Mouse (Mus musculus): ENCODE measurements around the gene Fzr1. TPM values are rescaled to one million over a fixed set of nuclear protein-coding genes. Genes with fewer than 3 reads are reported as not detected.

The Fzr1 gene
- polyA plus RNA-seq, 1 experiment, result 47.8 TPM

DNA sequence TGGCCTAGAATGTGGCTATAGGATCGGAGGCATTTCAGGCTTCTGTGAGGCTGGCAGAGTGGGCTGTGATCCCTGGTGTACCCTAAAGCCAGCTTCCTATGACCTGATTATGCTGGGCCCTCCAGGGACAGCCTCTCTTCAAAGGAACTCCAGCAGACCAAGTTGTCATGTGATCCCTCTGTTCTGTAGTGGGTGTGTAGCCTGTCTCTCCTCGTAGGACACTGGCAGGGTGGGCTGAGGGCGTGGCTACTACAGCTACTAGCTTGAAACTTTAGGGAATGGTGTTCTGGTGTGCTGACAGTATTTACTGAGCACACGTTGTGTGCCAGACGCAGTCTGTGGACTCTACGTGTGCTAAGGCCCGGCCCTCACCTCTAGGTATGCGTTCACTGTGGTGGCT is 17.6 kb downstream of the Fzr1 start:
- Histone ChIP-seq H3K27me3 (ENCODE audit: control insufficient read depth, insufficient read depth, low read length, poor library complexity, severe bottlenecking) (no peaks in the 10 kb centered on the region), H3K36me3 (ENCODE audit: control insufficient read depth, insufficient read depth, low read length, poor library complexity, severe bottlenecking) (no peaks in the 10 kb centered on the region), H3K4me3 (ENCODE audit: low read depth, low read length) (no peak overlapping the region), H3K9me3 (replicated peaks; ENCODE audit: control insufficient read depth, insufficient read depth, low read length, poor library complexity, severe bottlenecking) (no peaks in the 10 kb centered on the region), H3K9ac (ENCODE audit: low read depth, poor library complexity, severe bottlenecking) (no peak overlapping the region), H3K27ac (ENCODE audit: insufficient read depth, low read length) (no peak overlapping the region), H3K4me1 (ENCODE audit: control insufficient read depth, insufficient read depth, low read length) (peaks cover 13% of the 10 kb centered on the region)
- no peak for TF ChIP-seq EP300 (IDR thresholded peaks at IDR 0.05; ENCODE audit: insufficient read depth, low read depth, low read length)
- TF ChIP-seq POLR2A (IDR thresholded peaks at IDR 0.05; ENCODE audit: insufficient read depth, low read length), result no peak
- TF ChIP-seq CTCF (IDR thresholded peaks at IDR 0.05; ENCODE audit: low read depth, low read length), result no peak

DNA sequence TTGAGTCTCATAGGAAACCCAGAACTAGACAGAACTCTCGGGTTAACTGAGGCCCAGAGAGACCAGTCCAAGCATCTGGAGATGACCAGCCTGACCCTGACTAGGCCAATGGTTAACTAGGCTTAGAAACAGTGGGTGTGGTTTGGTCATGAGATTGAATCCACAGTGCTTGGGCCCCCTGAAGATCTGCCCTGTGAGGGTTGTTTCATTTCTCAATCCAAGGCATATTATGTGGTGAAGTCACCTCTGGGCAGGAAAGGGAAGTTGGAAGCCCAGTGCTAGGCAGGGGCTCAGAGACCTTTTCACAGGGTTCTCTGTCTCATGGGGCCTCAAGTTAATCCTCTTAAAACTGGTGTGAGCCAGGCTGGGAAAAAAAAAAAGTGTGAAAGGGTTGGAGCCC is 19.5 kb downstream of the Fzr1 start:
- TF ChIP-seq POLR2A (IDR thresholded peaks at IDR 0.05; ENCODE audit: insufficient read depth, low read length), result no peak
- TF ChIP-seq CTCF (IDR thresholded peaks at IDR 0.05; ENCODE audit: low read depth, low read length), result no peak
- no peak for TF ChIP-seq EP300 (IDR thresholded peaks at IDR 0.05; ENCODE audit: insufficient read depth, low read depth, low read length)
- Histone ChIP-seq H3K36me3 (ENCODE audit: control insufficient read depth, insufficient read depth, low read length, poor library complexity, severe bottlenecking) (no peaks in the 10 kb centered on the region), H3K9ac (ENCODE audit: low read depth, poor library complexity, severe bottlenecking) (no peak overlapping the region), H3K4me3 (ENCODE audit: low read depth, low read length) (no peak overlapping the region), H3K4me1 (ENCODE audit: control insufficient read depth, insufficient read depth, low read length) (peaks cover 7% of the 10 kb centered on the region), H3K9me3 (replicated peaks; ENCODE audit: control insufficient read depth, insufficient read depth, low read length, poor library complexity, severe bottlenecking) (no peaks in the 10 kb centered on the region), H3K27ac (ENCODE audit: insufficient read depth, low read length) (no peak overlapping the region), H3K27me3 (ENCODE audit: control insufficient read depth, insufficient read depth, low read length, poor library complexity, severe bottlenecking) (no peaks in the 10 kb centered on the region)

DNA sequence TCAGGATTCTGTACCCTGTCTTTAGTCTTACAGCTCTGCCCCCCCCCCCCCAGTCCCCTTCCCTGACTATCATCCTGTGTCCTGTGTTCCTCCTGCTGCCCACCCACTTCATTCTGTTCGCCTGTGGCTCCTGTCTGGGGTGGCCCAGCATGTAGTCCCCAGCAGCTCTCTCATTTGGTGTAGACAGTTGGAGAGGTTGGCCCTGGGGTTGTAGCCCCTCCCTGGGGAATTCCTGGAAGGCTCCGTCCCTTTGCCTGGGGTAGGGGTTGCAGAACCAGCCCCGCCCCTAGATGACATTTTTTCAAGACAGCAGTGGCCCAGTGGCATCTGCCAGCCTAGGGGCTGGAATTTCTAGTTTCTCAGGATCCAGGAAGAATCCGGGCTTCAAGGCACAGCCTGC is 20.1 kb downstream of the Fzr1 start:
- peak overlapping the region; percentile 83 for H3K9ac ChIP-seq (ENCODE audit: low read depth, poor library complexity, severe bottlenecking)
- H3K27ac ChIP-seq (ENCODE audit: insufficient read depth, low read length), result no peak overlapping the region
- no peaks in the 10 kb centered on the region for H3K27me3 ChIP-seq (ENCODE audit: control insufficient read depth, insufficient read depth, low read length, poor library complexity, severe bottlenecking)
- H3K4me1 ChIP-seq (ENCODE audit: control insufficient read depth, insufficient read depth, low read length), result peaks cover 7% of the 10 kb centered on the region
- no peaks in the 10 kb centered on the region for H3K9me3 ChIP-seq (replicated peaks; ENCODE audit: control insufficient read depth, insufficient read depth, low read length, poor library complexity, severe bottlenecking)
- H3K4me3 ChIP-seq (ENCODE audit: low read depth, low read length), result peak overlapping the region; percentile 96
- TF ChIP-seq CTCF (IDR thresholded peaks at IDR 0.05; ENCODE audit: low read depth, low read length) (no peak), POLR2A (IDR thresholded peaks at IDR 0.05; ENCODE audit: insufficient read depth, low read length) (no peak), EP300 (IDR thresholded peaks at IDR 0.05; ENCODE audit: insufficient read depth, low read depth, low read length) (no peak)
- no peaks in the 10 kb centered on the region for H3K36me3 ChIP-seq (ENCODE audit: control insufficient read depth, insufficient read depth, low read length, poor library complexity, severe bottlenecking)

DNA sequence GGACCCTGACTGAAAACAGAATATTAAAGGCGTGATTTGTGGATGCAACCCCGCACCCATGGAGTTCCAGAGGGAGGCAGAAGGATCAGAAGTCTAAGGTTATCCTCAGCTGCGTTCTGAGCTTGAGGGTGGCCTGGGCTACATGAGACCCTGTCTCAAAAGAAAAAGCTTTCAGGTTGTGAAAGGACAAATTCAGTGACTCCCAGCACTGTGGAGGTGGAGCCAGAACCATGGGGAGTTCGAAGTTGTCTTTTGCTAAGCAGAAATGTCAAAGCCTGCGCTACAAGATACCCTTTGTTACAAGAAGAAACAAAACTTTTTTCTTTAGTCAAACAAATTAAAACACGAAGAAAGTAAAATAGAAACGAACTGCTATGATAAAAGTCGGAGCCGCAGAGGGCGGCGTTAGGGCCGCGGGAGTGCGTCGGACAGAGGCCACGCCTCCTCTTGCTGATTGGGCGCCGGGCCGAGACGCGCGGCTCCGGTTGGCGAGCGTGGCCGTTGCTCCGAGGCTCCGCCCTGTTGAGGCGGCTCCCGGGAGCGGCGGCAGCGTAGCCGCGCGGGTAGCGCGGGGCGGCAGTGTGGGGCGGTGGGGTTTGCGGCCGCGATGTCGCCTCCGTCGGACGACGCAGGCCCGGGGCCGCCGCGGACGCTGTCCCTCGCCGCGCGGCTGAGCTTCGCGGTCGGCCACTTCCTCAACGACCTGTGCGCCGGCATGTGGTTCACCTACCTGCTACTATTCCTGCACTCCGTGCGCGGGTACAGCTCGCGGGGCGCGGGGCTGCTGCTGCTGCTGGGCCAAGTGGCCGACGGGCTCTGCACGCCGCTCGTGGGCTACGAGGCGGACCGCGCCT is 21.1 kb downstream of the Fzr1 start, which contains the start of gene Mfsd12:
Mfsd12 (plus strand) TSS at position 501 of the 854 bp plus-strand sequence.
- Histone ChIP-seq H3K9me3 (replicated peaks; ENCODE audit: control insufficient read depth, insufficient read depth, low read length, poor library complexity, severe bottlenecking) (no peaks in the 10 kb centered on the region), H3K36me3 (ENCODE audit: control insufficient read depth, insufficient read depth, low read length, poor library complexity, severe bottlenecking) (no peaks in the 10 kb centered on the region), H3K9ac (ENCODE audit: low read depth, poor library complexity, severe bottlenecking) (peak within 1 kb of the TSS; percentile 83), H3K4me1 (ENCODE audit: control insufficient read depth, insufficient read depth, low read length) (peaks cover 7% of the 10 kb centered on the region), H3K4me3 (ENCODE audit: low read depth, low read length) (peak within 1 kb of the TSS; percentile 96), H3K27me3 (ENCODE audit: control insufficient read depth, insufficient read depth, low read length, poor library complexity, severe bottlenecking) (no peaks in the 10 kb centered on the region), H3K27ac (ENCODE audit: insufficient read depth, low read length) (peak within 1 kb of the TSS; percentile 81)
- TF ChIP-seq EP300 (IDR thresholded peaks at IDR 0.05; ENCODE audit: insufficient read depth, low read depth, low read length), result no peak
- no peak for TF ChIP-seq CTCF (IDR thresholded peaks at IDR 0.05; ENCODE audit: low read depth, low read length)
- no peak for TF ChIP-seq POLR2A (IDR thresholded peaks at IDR 0.05; ENCODE audit: insufficient read depth, low read length)

DNA sequence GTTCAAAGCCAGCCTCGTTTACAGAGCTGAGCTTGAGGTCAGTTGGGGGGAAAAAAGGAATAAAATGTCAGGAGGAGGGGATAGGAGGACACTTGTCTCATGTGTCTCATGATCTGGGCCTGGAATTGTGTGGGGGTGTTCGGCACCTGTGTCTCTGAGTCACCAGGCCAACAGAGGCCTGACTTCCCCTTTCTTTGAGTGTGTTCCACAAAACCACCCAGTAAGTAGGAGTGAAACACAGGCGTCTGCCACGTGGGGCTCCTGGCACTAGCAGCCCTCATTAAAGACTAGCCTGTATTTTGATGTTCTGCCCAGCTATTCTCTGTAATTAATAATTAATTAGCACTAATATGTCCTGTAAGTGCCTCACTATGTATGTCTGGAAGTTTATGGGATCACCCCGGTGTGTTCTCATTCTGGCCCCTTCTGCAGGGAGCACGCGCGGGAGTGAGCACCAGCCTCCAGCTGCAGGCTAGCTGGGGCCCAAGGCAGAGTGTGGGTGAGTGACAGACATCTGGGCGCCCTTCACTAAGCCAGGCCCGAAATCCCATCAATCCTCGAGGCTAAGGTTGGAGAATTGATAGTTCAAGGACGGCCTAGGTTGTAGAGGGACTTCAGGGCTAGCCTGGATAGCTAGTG is 21.8 kb downstream of the Fzr1 start:
- Histone ChIP-seq H3K4me1 (ENCODE audit: control insufficient read depth, insufficient read depth, low read length) (peaks cover 6% of the 10 kb centered on the region), H3K36me3 (ENCODE audit: control insufficient read depth, insufficient read depth, low read length, poor library complexity, severe bottlenecking) (no peaks in the 10 kb centered on the region), H3K27me3 (ENCODE audit: control insufficient read depth, insufficient read depth, low read length, poor library complexity, severe bottlenecking) (no peaks in the 10 kb centered on the region), H3K9ac (ENCODE audit: low read depth, poor library complexity, severe bottlenecking) (peak overlapping the region; percentile 51), H3K27ac (ENCODE audit: insufficient read depth, low read length) (peak overlapping the region; percentile 81), H3K4me3 (ENCODE audit: low read depth, low read length) (peak overlapping the region; percentile 38; the same call in 1 of the 2 replicates), H3K9me3 (replicated peaks; ENCODE audit: control insufficient read depth, insufficient read depth, low read length, poor library complexity, severe bottlenecking) (no peaks in the 10 kb centered on the region)
- TF ChIP-seq EP300 (IDR thresholded peaks at IDR 0.05; ENCODE audit: insufficient read depth, low read depth, low read length) (no peak), POLR2A (IDR thresholded peaks at IDR 0.05; ENCODE audit: insufficient read depth, low read length) (no peak), CTCF (IDR thresholded peaks at IDR 0.05; ENCODE audit: low read depth, low read length) (no peak)

DNA sequence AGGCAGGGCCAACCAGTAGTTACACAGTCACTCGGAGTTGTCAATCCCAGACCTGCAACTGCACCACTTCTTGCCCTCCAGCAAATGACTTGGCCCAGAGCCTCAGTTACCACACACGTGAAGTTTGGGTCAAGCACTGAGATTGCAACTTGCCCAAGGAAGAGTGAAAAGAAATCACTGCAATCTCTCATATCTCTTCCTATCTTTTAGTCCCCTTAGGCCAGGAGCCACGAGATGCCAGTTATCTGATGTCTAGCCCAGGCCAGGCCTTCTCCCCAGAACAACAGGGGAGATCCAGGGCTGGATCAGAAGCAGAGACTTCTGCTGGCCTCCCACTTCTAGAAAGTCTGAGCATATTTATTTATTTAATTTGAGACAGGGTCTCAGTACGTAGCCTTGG is 22.8 kb downstream of the Fzr1 start:
- H3K4me1 ChIP-seq (ENCODE audit: control insufficient read depth, insufficient read depth, low read length), result peaks cover 2% of the 10 kb centered on the region
- H3K9ac ChIP-seq (ENCODE audit: low read depth, poor library complexity, severe bottlenecking), result 0 out of 2 replicates have a peak overlapping the region, but pooled peaks have one; percentile 51
- no peak overlapping the region for H3K4me3 ChIP-seq (ENCODE audit: low read depth, low read length)
- no peaks in the 10 kb centered on the region for H3K36me3 ChIP-seq (ENCODE audit: control insufficient read depth, insufficient read depth, low read length, poor library complexity, severe bottlenecking)
- H3K27ac ChIP-seq (ENCODE audit: insufficient read depth, low read length), result peak overlapping the region; percentile 81
- no peaks in the 10 kb centered on the region for H3K9me3 ChIP-seq (replicated peaks; ENCODE audit: control insufficient read depth, insufficient read depth, low read length, poor library complexity, severe bottlenecking)
- TF ChIP-seq CTCF (IDR thresholded peaks at IDR 0.05; ENCODE audit: low read depth, low read length) (no peak), EP300 (IDR thresholded peaks at IDR 0.05; ENCODE audit: insufficient read depth, low read depth, low read length) (no peak), POLR2A (IDR thresholded peaks at IDR 0.05; ENCODE audit: insufficient read depth, low read length) (no peak)
- H3K27me3 ChIP-seq (ENCODE audit: control insufficient read depth, insufficient read depth, low read length, poor library complexity, severe bottlenecking), result no peaks in the 10 kb centered on the region
